Mouse (Mus musculus) limb, embryonic 14.5 days (tissue): ENCODE results near the gene Zfp697. TPM values are rescaled to one million over a fixed set of nuclear protein-coding genes. Genes with fewer than 3 reads are reported as not detected.

Source experiments
- ATAC-seq: fragments of 200-750 bp; cut with Nextera tagmentation; 2 replicates; pipeline ENCODE4 v1.8.0; 2017; ENCODE audit warnings: low read depth, moderate number of reproducible peaks, moderate TSS enrichment; ENCODE audit not compliant: low FRiP score
- DNase-seq: peaks from one replicate; pipeline ENCODE4 v3.0.0-alpha.2; 2015; ENCODE audit warnings: low spot score
- H3K27ac ChIP-seq: fragments of 300-500 bp; sonication (generic); replicated peaks from 2 replicates; pipeline ENCODE4 v1.5.1; 2014; ENCODE audit warnings: low read depth, mild to moderate bottlenecking, low read length, moderate library complexity, mixed read lengths
- H3K27me3 ChIP-seq: fragments of 300-500 bp; sonication (generic); 2 replicates; pipeline ENCODE4 v1.6.1; 2014; ENCODE audit warnings: low read length, mixed read lengths; ENCODE audit not compliant: control insufficient read depth, insufficient read depth
- H3K36me3 ChIP-seq: fragments of 300-500 bp; sonication (generic); 2 replicates; pipeline ENCODE4 v1.6.1; 2014; ENCODE audit warnings: mild to moderate bottlenecking, low read length, moderate library complexity, mixed read lengths; ENCODE audit not compliant: control insufficient read depth, insufficient read depth
- H3K4me1 ChIP-seq: fragments of 300-500 bp; sonication (generic); 2 replicates; pipeline ENCODE4 v1.6.1; 2014; ENCODE audit warnings: antibody characterized with exemption, low read length, mixed read lengths; ENCODE audit not compliant: control insufficient read depth, insufficient read depth
- H3K4me2 ChIP-seq: fragments of 300-500 bp; sonication (generic); replicated peaks from 2 replicates; pipeline ENCODE4 v1.6.1; 2014; ENCODE audit warnings: low read depth, mild to moderate bottlenecking, low read length, moderate library complexity; ENCODE audit not compliant: severe bottlenecking
- H3K4me3 ChIP-seq: fragments of 300-500 bp; sonication (generic); replicated peaks from 2 replicates; pipeline ENCODE4 v1.5.1; 2014; ENCODE audit warnings: low read length
- H3K9ac ChIP-seq: fragments of 300-500 bp; sonication (generic); 2 replicates; pipeline ENCODE4 v1.6.1; 2014; ENCODE audit warnings: mild to moderate bottlenecking, low read depth, low read length, moderate library complexity; ENCODE audit not compliant: severe bottlenecking
- H3K9me3 ChIP-seq: fragments of 300-500 bp; sonication (generic); 2 replicates; pipeline ENCODE4 v1.6.1; 2016; ENCODE audit warnings: low read length; ENCODE audit not compliant: control insufficient read depth
- POLR2A ChIP-seq: fragments of 200-500 bp; IDR thresholded peaks from 2 replicates; pipeline ENCODE4 v1.8.0; 2012; ENCODE audit warnings: inconsistent platforms, mild to moderate bottlenecking, moderate library complexity, borderline replicate concordance; ENCODE audit not compliant: insufficient read depth, insufficient read length; ENCODE audit errors: extremely low read depth
- WGBS: fragments of 180-500 bp; shearing (Covaris S2); extraction: QIAGEN DNeasy Blood & Tissue Kit; methylation state at CpG from one replicate; pipeline ENCODE4 v1.1.7; 2014; 5-methylcytosine and 5-hydroxymethylcytosine counted together
- polyA plus RNA-seq, 2 experiments: library from polyadenylated mRNA; depleted of rRNA in 1 of 2; stranded (reverse) in 1 of 2; unstranded in 1 of 2; fragments of >200 nt; fragmentation: Nextera tagmentation in 1 of 2; extraction: Ambion mirVana in 1 of 2; gene quantifications; 2 replicates each; pipeline versions ENCODE4 v1.2.1 to v1.2.3; 2012 to 2014

The Zfp697 gene
- polyA plus RNA-seq, 2 experiments, result 6.4 to 8.6 TPM

DNA sequence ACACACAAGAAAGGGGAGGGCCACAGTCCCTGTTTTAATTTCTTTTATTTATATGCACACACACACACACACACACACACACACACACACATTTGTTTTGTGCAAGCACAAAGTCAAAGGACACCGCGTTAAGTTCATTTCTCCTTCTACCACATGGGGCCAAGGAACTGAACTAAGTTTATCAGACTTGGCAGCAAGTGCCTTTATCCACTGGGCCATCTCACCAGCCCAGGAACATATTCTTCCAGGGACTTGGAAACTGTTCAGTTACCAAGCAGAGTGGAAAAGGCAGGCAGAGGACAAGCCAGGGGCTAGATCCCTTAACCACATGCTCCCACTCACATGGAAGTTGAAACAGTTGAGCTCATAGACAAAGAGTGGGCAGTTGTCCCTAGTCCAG is 13.5 kb upstream of the Zfp697 start:
- Histone ChIP-seq H3K4me2 (no peak overlapping the region), H3K9ac (no peak overlapping the region), H3K4me1 (no peaks in the 10 kb centered on the region), H3K9me3 (no peaks in the 10 kb centered on the region), H3K36me3 (no peaks in the 10 kb centered on the region), H3K4me3 (no peak overlapping the region), H3K27me3 (no peaks in the 10 kb centered on the region), H3K27ac (no peak overlapping the region)
- TF ChIP-seq POLR2A, result no peak
- no peak for ATAC-seq
- WGBS, result 100% methylated on average over 2 of the region's 2 CpGs
- no peak for DNase-seq

DNA sequence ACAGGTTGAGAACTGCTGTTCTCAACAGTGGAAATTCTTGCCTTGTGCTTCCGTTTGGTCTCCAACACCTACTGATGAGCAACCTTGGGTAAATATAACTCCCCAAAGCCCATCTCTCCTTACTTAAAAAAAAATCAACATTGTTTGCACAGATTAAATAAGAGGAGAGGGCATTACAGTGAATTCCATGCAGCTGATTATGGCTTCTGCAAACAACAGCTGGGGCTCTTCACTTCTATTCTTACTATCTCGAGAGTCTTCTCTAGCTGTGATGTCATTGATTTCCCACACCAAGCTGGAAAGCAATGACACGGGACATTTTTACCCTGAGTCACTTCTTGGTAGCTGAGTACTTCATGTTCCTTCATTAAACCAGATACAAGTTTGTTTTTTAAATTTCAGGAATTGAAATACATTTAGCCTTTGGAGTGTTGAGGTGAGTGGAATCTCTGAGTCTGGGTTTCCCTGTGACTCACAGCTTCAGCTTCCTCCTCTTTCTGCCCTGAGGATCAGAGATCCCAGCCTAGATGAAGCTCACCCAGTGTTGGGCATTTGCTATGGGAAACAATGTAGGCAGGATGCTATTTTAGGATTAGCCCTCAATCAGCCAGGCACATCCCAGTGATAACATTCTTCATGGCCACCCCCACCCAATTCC is 8.1 kb upstream of the Zfp697 start:
- no peak for DNase-seq
- Histone ChIP-seq H3K9ac (no peak overlapping the region), H3K36me3 (no peaks in the 10 kb centered on the region), H3K4me2 (no peak overlapping the region), H3K4me1 (no peaks in the 10 kb centered on the region), H3K4me3 (no peak overlapping the region), H3K27me3 (no peaks in the 10 kb centered on the region), H3K9me3 (no peaks in the 10 kb centered on the region), H3K27ac (no peak overlapping the region)
- 78% methylated on average over 3 of the region's 3 CpGs for WGBS
- no peak for TF ChIP-seq POLR2A
- no peak for ATAC-seq

DNA sequence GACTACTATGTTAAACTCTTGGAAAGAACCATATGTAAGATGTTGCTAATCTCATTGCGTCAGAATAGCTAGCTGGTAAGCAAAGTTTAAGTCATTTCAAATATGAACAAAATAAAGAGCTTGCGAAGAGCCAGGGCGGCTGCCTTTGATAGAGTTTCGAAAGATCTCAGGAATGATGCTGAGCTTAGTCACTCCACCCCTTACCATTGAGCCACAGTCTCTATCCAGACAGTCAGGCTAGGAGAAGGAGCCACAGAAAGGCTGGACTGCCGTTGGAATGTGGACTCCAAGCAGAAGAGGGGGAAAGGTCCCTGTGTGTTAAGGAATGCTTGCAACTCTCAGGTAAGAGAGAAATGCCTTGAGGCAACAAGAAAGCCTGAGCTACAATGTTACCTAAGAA is 7.3 kb upstream of the Zfp697 start:
- H3K4me2 ChIP-seq, result no peak overlapping the region
- H3K4me3 ChIP-seq, result no peak overlapping the region
- DNase-seq (no peak), ATAC-seq (no peak)
- H3K27ac ChIP-seq, result no peak overlapping the region
- no peaks in the 10 kb centered on the region for H3K9me3 ChIP-seq
- H3K36me3 ChIP-seq, result no peaks in the 10 kb centered on the region
- H3K27me3 ChIP-seq, result no peaks in the 10 kb centered on the region
- H3K9ac ChIP-seq, result no peak overlapping the region
- 81% methylated on average over 5 of the region's 5 CpGs for WGBS
- TF ChIP-seq POLR2A, result no peak
- no peaks in the 10 kb centered on the region for H3K4me1 ChIP-seq

DNA sequence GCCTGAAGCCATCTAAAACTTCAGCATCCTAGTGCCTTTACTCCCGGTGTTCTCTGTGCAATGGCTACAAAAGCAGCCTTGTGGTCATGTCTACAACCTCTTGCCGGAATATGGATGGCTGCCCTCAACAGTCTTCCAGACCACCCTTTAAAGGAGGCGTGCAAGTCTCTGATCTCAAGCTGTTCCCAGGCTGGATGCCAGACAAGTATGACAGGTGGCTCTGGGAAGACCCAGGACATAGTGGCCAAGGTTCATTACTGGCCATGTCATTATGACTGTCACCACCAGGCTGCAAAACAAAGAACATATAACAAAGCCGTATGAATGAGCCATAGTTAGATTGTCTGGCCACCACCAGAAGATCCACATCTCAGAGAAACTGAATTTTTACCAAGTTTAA is 4.0 kb upstream of the Zfp697 start:
- no peak for TF ChIP-seq POLR2A
- no peak for ATAC-seq
- no peak overlapping the region for H3K4me3 ChIP-seq

DNA sequence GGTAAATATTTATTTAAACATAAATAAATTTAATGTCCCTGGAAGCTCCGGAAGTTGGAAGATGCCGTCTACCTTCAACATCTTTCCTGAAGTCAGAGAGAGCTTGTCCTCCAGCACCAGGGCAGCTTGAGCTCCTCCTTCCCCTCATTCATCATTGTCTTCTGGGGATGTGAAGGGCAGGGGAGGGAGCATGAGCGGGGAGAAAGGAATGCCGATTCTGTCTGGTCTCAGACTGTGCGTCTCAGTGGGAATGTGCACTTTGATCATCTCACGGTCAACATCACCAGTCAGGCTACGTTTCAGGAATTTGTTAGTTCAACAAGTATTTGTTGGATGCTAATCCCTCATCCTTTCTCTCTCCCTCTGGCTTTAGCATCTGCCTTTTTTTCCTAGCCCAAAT is 3.0 kb upstream of the Zfp697 start:
- Histone ChIP-seq H3K9ac (no peak overlapping the region), H3K27me3 (no peaks in the 10 kb centered on the region), H3K4me2 (no peak overlapping the region), H3K4me1 (peaks cover 14% of the 10 kb centered on the region), H3K27ac (no peak overlapping the region), H3K36me3 (no peaks in the 10 kb centered on the region), H3K9me3 (no peaks in the 10 kb centered on the region), H3K4me3 (no peak overlapping the region)
- WGBS, result 18% methylated on average over 7 of the region's 7 CpGs
- TF ChIP-seq POLR2A, result no peak
- no peak for DNase-seq
- no peak for ATAC-seq

More for the DNA sequence above, 4.0 kb upstream of the Zfp697 start:
- DNase-seq, result no peak
- Histone ChIP-seq H3K9ac (no peak overlapping the region), H3K27ac (no peak overlapping the region), H3K9me3 (no peaks in the 10 kb centered on the region), H3K27me3 (no peaks in the 10 kb centered on the region), H3K4me2 (no peak overlapping the region), H3K4me1 (peaks cover 10% of the 10 kb centered on the region), H3K36me3 (no peaks in the 10 kb centered on the region)
- WGBS, result 82% methylated on average over 4 of the region's 4 CpGs
